Mouse (Mus musculus) thymus, adult 18-20 months (tissue): ENCODE data around the gene Asb13.

Experiments used
- DNase-seq, 2 experiments: peaks; one replicate each; pipeline ENCODE4 v3.0.0; 2022; ENCODE audit warnings: mixed read lengths in 2 of 2

Gene Asb13

GRCm38 (mm10) chr13:3667288-3667873 lies 33.5 kb downstream of the Asb13 start:
- DNase-seq: no peak

- DNase-seq: no peak
Measured at GRCm38 (mm10) chr13:3668068-3668467, 34.2 kb downstream of the Asb13 start.

GRCm38 (mm10) chr13:3669611-3670010 lies 35.8 kb downstream of the Asb13 start:
- no peak for DNase-seq

DNA sequence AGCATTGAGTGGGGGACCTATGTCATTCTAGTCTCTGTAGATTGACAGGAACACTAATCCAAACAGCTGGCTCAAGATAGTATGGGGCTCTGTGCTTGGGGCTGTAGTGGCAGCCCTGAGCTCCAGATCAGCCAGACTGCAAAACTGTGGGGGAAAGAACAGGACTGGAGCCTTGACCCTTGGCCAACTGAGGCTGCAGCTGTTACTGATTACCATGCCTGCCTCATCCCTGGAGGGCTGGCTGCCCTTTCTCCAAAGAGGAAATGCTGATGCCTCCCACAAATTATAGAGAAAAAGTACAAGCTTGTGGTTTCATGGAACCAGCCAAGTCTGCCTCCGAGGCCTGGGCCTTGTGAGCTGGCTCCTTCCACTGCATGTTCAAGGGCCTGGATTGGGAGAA lies 36.2 kb downstream of the Asb13 start:
- no peak for DNase-seq

- DNase-seq: no peak
Measured at GRCm38 (mm10) chr13:3673151-3673550, 39.3 kb downstream of the Asb13 start.

GRCm38 (mm10) chr13:3673622-3674021 lies 39.8 kb downstream of the Asb13 start:
- DNase-seq: no peak

- DNase-seq: no peak
Measured at GRCm38 (mm10) chr13:3675855-3676254, 42.0 kb downstream of the Asb13 start.

GRCm38 (mm10) chr13:3679098-3679497 lies 45.3 kb downstream of the Asb13 start:
- no peak for DNase-seq

- no peak for DNase-seq
Measured at GRCm38 (mm10) chr13:3686306-3686705, 52.5 kb downstream of the Asb13 start.

DNA sequence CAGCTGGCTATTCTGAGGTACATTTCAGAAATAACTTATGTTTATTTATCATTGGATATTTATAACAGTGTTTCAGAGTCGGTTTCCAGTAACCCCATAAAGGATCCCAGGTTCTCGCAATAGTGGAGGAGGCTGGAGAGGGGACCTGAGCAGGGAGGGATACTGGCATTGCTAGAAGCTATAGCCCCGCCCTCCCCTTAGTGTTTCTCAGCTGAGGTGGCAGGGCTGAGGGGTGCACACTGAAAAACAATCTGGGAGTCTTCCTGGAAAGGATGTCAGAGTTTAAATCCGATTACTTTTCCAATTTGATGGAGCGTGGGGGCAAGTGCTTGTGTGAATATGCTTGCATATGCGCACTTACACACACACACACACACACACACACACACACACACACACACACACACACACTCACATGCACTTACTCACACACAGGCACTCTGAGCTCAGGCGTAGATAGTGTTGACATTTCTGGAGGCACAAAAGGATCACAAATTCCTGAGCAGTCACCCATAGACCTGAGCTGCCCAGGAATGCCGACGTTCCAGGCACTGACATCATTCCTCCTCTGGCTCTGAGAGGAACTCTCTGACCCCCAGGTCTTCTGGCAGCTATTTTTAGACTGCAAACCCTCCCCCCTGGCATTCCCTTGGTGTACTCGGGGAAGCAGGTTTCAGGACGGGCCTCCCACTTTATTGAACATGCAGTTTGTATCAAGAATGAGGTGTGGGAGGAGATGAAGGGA lies 60.9 kb downstream of the Asb13 start:
- DNase-seq: no peak

GRCm38 (mm10) chr13:3696977-3697735 lies 63.3 kb downstream of the Asb13 start:
- DNase-seq: no peak

DNA sequence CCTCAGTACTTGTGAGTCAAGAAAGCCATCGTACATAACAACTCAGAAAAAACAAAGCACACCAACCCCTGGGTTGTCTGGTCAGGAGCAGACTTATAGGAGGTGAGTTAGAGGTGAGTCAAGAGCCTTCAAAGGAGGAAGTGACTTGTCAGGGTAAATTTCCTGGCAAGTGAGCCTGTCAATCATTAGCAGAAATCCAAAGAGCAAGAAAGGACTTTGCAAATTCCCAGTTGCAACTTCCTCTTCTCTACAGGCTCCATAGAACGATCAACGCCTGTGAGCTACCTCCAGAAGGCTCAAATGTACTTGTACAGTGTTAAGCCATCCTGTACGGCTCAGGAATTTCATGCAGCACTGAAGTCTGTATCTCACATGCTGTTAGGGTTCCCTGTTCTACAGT lies 66.9 kb downstream of the Asb13 start:
- no peak for DNase-seq
